Mouse (Mus musculus): ENCODE results near the gene Pced1b. TPM values are rescaled to one million over a fixed set of nuclear protein-coding genes. Genes with fewer than 3 reads are reported as not detected.

Gene Pced1b
- polyA plus RNA-seq, 1 experiment = 38.2 TPM

DNA sequence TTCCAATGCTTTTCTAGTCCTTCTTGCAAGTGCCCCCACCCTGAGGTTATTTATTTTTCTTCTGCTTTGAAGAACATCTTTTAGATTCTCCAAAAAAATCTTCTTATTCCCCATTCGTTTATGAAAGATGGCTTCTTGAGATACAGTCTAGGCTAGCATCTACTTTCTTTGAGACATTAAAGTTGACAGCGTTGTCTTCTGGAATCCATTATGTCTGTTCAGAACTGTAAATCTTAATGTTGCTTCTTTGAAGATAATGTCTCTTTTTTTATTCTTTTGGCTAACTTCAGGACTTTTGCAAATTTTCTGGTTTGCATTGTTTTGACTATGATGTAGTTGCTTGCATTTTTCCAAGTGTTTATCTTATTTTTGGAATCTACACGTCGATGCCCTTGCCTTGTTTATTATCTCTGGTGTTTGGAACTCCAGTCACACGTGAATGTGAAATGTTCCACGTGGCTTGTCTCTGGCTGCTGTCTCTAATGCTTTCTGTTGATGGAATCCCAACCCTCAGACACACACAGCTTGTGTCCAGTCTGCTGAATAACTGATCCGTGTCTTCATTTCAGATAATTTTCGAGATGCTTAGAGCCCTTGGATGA lies 20.3 kb downstream of the Pced1b start:
- no peaks in the 10 kb centered on the region for H3K27me3 ChIP-seq (ENCODE audit: control insufficient read depth, insufficient read depth, low read length, poor library complexity, severe bottlenecking)
- no peak for TF ChIP-seq EP300 (IDR thresholded peaks at IDR 0.05; ENCODE audit: insufficient read depth, low read depth, low read length)
- TF ChIP-seq CTCF (IDR thresholded peaks at IDR 0.05; ENCODE audit: low read depth, low read length) = no peak
- no peak for TF ChIP-seq POLR2A (IDR thresholded peaks at IDR 0.05; ENCODE audit: insufficient read depth, low read length)
- no peak overlapping the region for H3K4me3 ChIP-seq (ENCODE audit: low read depth, low read length)
- H3K36me3 ChIP-seq (ENCODE audit: control insufficient read depth, insufficient read depth, low read length, poor library complexity, severe bottlenecking) = no peaks in the 10 kb centered on the region
- H3K4me1 ChIP-seq (ENCODE audit: control insufficient read depth, insufficient read depth, low read length) = no peaks in the 10 kb centered on the region
- H3K27ac ChIP-seq (ENCODE audit: insufficient read depth, low read length) = no peak overlapping the region
- no peak overlapping the region for H3K9ac ChIP-seq (ENCODE audit: low read depth, poor library complexity, severe bottlenecking)
- no peaks in the 10 kb centered on the region for H3K9me3 ChIP-seq (replicated peaks; ENCODE audit: control insufficient read depth, insufficient read depth, low read length, poor library complexity, severe bottlenecking)

GRCm38 (mm10) chr15:97271985-97272697 lies 25.2 kb downstream of the Pced1b start:
- no peak for TF ChIP-seq POLR2A (IDR thresholded peaks at IDR 0.05; ENCODE audit: insufficient read depth, low read length)
- TF ChIP-seq EP300 (IDR thresholded peaks at IDR 0.05; ENCODE audit: insufficient read depth, low read depth, low read length) = no peak
- no peak for TF ChIP-seq CTCF (IDR thresholded peaks at IDR 0.05; ENCODE audit: low read depth, low read length)
- H3K9me3 ChIP-seq (replicated peaks; ENCODE audit: control insufficient read depth, insufficient read depth, low read length, poor library complexity, severe bottlenecking) = no peaks in the 10 kb centered on the region

GRCm38 (mm10) chr15:97272831-97273230 lies 25.9 kb downstream of the Pced1b start:
- H3K36me3 ChIP-seq (ENCODE audit: control insufficient read depth, insufficient read depth, low read length, poor library complexity, severe bottlenecking) = no peaks in the 10 kb centered on the region
- no peaks in the 10 kb centered on the region for H3K9me3 ChIP-seq (replicated peaks; ENCODE audit: control insufficient read depth, insufficient read depth, low read length, poor library complexity, severe bottlenecking)
- H3K9ac ChIP-seq (ENCODE audit: low read depth, poor library complexity, severe bottlenecking) = no peak overlapping the region
- H3K27ac ChIP-seq (ENCODE audit: insufficient read depth, low read length) = no peak overlapping the region
- no peaks in the 10 kb centered on the region for H3K4me1 ChIP-seq (ENCODE audit: control insufficient read depth, insufficient read depth, low read length)
- no peak overlapping the region for H3K4me3 ChIP-seq (ENCODE audit: low read depth, low read length)
- TF ChIP-seq CTCF (IDR thresholded peaks at IDR 0.05; ENCODE audit: low read depth, low read length) (no peak), EP300 (IDR thresholded peaks at IDR 0.05; ENCODE audit: insufficient read depth, low read depth, low read length) (no peak), POLR2A (IDR thresholded peaks at IDR 0.05; ENCODE audit: insufficient read depth, low read length) (no peak)
- no peaks in the 10 kb centered on the region for H3K27me3 ChIP-seq (ENCODE audit: control insufficient read depth, insufficient read depth, low read length, poor library complexity, severe bottlenecking)

More at GRCm38 (mm10) chr15:97271985-97272697, 25.2 kb downstream of the Pced1b start:
- Histone ChIP-seq H3K4me1 (ENCODE audit: control insufficient read depth, insufficient read depth, low read length) (no peaks in the 10 kb centered on the region), H3K27me3 (ENCODE audit: control insufficient read depth, insufficient read depth, low read length, poor library complexity, severe bottlenecking) (no peaks in the 10 kb centered on the region), H3K4me3 (ENCODE audit: low read depth, low read length) (no peak overlapping the region), H3K36me3 (ENCODE audit: control insufficient read depth, insufficient read depth, low read length, poor library complexity, severe bottlenecking) (no peaks in the 10 kb centered on the region), H3K27ac (ENCODE audit: insufficient read depth, low read length) (no peak overlapping the region), H3K9ac (ENCODE audit: low read depth, poor library complexity, severe bottlenecking) (no peak overlapping the region)

DNA sequence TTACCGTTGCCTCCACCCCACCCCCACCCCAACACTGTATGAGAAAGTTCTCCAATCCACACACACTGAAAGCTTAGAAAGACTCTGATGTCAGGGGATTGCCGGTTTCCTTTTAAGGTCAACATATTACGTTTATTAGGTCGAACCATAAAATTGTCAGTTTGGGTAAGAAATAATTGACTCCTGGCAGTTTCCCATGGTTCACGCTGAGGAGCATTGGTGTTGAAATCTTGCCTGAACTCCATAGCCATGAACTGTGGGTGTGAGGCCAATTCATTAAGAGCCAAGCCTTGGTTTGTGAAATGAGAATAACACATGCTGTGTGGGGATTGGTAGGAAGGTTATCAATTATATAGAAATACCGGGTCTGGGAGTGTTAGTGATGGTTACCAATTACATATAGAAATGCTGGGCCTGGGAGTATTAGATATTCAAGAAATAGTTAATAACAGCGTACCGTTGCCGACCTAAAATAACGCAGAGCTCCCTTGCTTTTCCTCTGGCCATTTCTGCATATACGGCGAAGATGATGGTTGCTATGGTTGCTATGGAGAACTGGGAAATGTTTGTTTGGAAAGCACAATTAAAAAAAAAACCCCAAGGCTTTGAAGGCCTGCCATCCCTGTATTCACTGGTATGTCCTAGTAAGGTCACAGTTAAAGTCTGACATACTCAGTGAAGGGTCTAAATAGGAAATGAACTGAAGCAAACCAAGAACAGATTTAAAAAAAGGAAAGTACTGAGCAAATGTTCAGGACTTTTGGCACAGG lies 28.9 kb downstream of the Pced1b start:
- Histone ChIP-seq H3K9me3 (replicated peaks; ENCODE audit: control insufficient read depth, insufficient read depth, low read length, poor library complexity, severe bottlenecking) (no peaks in the 10 kb centered on the region), H3K27me3 (ENCODE audit: control insufficient read depth, insufficient read depth, low read length, poor library complexity, severe bottlenecking) (no peaks in the 10 kb centered on the region), H3K9ac (ENCODE audit: low read depth, poor library complexity, severe bottlenecking) (no peak overlapping the region), H3K36me3 (ENCODE audit: control insufficient read depth, insufficient read depth, low read length, poor library complexity, severe bottlenecking) (no peaks in the 10 kb centered on the region), H3K4me1 (ENCODE audit: control insufficient read depth, insufficient read depth, low read length) (peaks cover under 1% of the 10 kb centered on the region), H3K27ac (ENCODE audit: insufficient read depth, low read length) (no peak overlapping the region), H3K4me3 (ENCODE audit: low read depth, low read length) (no peak overlapping the region)
- TF ChIP-seq EP300 (IDR thresholded peaks at IDR 0.05; ENCODE audit: insufficient read depth, low read depth, low read length) = no peak
- no peak for TF ChIP-seq POLR2A (IDR thresholded peaks at IDR 0.05; ENCODE audit: insufficient read depth, low read length)
- TF ChIP-seq CTCF (IDR thresholded peaks at IDR 0.05; ENCODE audit: low read depth, low read length) = no peak

DNA sequence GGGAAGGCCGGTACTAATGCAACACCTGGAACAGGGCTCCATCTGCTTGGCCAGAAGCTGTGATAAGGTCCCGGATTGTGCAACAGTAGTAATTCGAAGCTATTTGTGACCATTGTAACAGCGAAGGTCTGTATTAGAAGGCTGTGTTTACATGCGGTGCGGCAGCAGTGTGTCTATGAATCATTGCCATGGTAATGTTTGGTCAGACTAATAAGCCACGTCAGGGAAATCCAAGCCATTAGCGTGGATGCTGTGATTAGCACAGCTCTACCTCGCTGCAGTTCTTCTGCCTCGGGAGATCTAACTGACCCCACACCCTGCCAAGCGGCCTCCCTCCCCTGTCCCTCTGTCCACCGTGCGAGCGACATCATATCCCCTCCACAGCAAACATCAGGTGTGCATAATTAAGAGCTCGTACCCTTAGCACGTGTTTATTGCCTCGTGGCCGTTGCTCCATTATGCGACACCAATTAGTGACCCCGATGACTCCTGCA lies 29.8 kb downstream of the Pced1b start:
- Histone ChIP-seq H3K9me3 (replicated peaks; ENCODE audit: control insufficient read depth, insufficient read depth, low read length, poor library complexity, severe bottlenecking) (no peaks in the 10 kb centered on the region), H3K9ac (ENCODE audit: low read depth, poor library complexity, severe bottlenecking) (no peak overlapping the region), H3K36me3 (ENCODE audit: control insufficient read depth, insufficient read depth, low read length, poor library complexity, severe bottlenecking) (no peaks in the 10 kb centered on the region), H3K4me3 (ENCODE audit: low read depth, low read length) (no peak overlapping the region), H3K4me1 (ENCODE audit: control insufficient read depth, insufficient read depth, low read length) (peaks cover 2% of the 10 kb centered on the region), H3K27ac (ENCODE audit: insufficient read depth, low read length) (no peak overlapping the region), H3K27me3 (ENCODE audit: control insufficient read depth, insufficient read depth, low read length, poor library complexity, severe bottlenecking) (no peaks in the 10 kb centered on the region)
- TF ChIP-seq EP300 (IDR thresholded peaks at IDR 0.05; ENCODE audit: insufficient read depth, low read depth, low read length) = no peak
- TF ChIP-seq POLR2A (IDR thresholded peaks at IDR 0.05; ENCODE audit: insufficient read depth, low read length) = no peak
- no peak for TF ChIP-seq CTCF (IDR thresholded peaks at IDR 0.05; ENCODE audit: low read depth, low read length)
